Mouse (Mus musculus) ES-E14 (cell line): ENCODE results near the gene Fam19a5. TPM values are rescaled to one million over a fixed set of nuclear protein-coding genes. Genes with fewer than 3 reads are reported as not detected.

ENCODE experiments used
- DNase-seq: peaks from one replicate; pipeline ENCODE4 v3.0.0-alpha.2; 2013; ENCODE audit warnings: low read depth, low spot score
- H3K27ac ChIP-seq: 2 replicates; pipeline ENCODE4 v1.5.1; 2012; ENCODE audit warnings: low read depth, mild to moderate bottlenecking, low read length, moderate library complexity, mixed read lengths; ENCODE audit not compliant: poor library complexity, insufficient read depth, severe bottlenecking
- H3K36me3 ChIP-seq: 2 replicates; pipeline ENCODE4 v1.6.1; 2012; ENCODE audit warnings: mild to moderate bottlenecking, low read length, moderate library complexity, mixed read lengths; ENCODE audit not compliant: control insufficient read depth, poor library complexity, insufficient read depth, severe bottlenecking
- H3K4me1 ChIP-seq, 2 experiments: fragments of 150-350 bp in 1 of 2; sonication (generic) in 1 of 2; 2 replicates each; pipeline ENCODE4 v1.6.1; 2012; ENCODE audit warnings: low read length in 2 of 2, mild to moderate bottlenecking in 1 of 2, mixed read lengths in 1 of 2; ENCODE audit not compliant: control insufficient read depth in 2 of 2, insufficient read depth in 2 of 2, poor library complexity in 1 of 2
- H3K4me3 ChIP-seq, 2 experiments: fragments of 150-350 bp in 1 of 2; sonication (generic) in 1 of 2; 2 replicates each; pipeline ENCODE4 v1.5.1; 2012; ENCODE audit warnings: low read length in 2 of 2, low read depth in 1 of 2, mild to moderate bottlenecking in 1 of 2, mixed read lengths in 1 of 2; ENCODE audit not compliant: insufficient read depth in 1 of 2, poor library complexity in 1 of 2, severe bottlenecking in 1 of 2
- H3K9ac ChIP-seq: 2 replicates; pipeline ENCODE4 v1.6.1; 2012; ENCODE audit warnings: low read depth, mild to moderate bottlenecking, low read length, mixed read lengths; ENCODE audit not compliant: poor library complexity, insufficient read depth, severe bottlenecking
- H3K9me3 ChIP-seq: fragments of 150-350 bp; sonication (generic); 2 replicates; pipeline ENCODE4 v1.6.1; 2012; ENCODE audit warnings: low read depth, mild to moderate bottlenecking, low read length; ENCODE audit not compliant: control insufficient read depth, insufficient read depth
- CHD2 ChIP-seq: IDR thresholded peaks from 2 replicates; pipeline ENCODE4 v1.6.1; 2014; ENCODE audit warnings: mild to moderate bottlenecking, low read depth, low read length, inconsistent platforms
- HCFC1 ChIP-seq: IDR thresholded peaks from 2 replicates; pipeline ENCODE4 v1.6.1; 2012; ENCODE audit warnings: low read length, inconsistent platforms, borderline replicate concordance; ENCODE audit not compliant: insufficient read depth
- MAFK ChIP-seq: IDR thresholded peaks from 2 replicates; pipeline ENCODE4 v1.6.1; 2014; ENCODE audit warnings: mild to moderate bottlenecking, low read depth, low read length, inconsistent platforms; ENCODE audit not compliant: insufficient read depth
- ZC3H11A ChIP-seq: IDR thresholded peaks from 2 replicates; pipeline ENCODE4 v1.6.1; 2012; ENCODE audit warnings: low read depth, mild to moderate bottlenecking, inconsistent platforms, low read length, borderline replicate concordance
- ZNF384 ChIP-seq: IDR thresholded peaks from 2 replicates; pipeline ENCODE4 v1.6.1; 2012; ENCODE audit warnings: low read depth, low read length, inconsistent platforms
- in situ Hi-C, 2 experiments: fragments of 600-800 bp; cut with MboI; formaldehyde crosslinking; loops; one replicate each; pipeline ENCODE4 v1.15.1; 2025; ENCODE audit warnings: low sequenced_read_pairs in 2 of 2, inconsistent platforms in 1 of 2; ENCODE audit not compliant: unreplicated experiment in 2 of 2
- total RNA-seq: library from RNA; depleted of rRNA; stranded (reverse); fragments of 300-350 nt; gene quantifications from 2 replicates; pipeline ENCODE4 v1.2.3, GENCODE M21; 2012

Gene Fam19a5
- total RNA-seq, 1 experiment: 4.6 TPM

GRCm38 (mm10) chr15:87691958-87692357, 147.9 kb downstream of the Fam19a5 start:
- Histone ChIP-seq H3K9me3 (no peaks in the 10 kb centered on the region), H3K36me3 (no peaks in the 10 kb centered on the region), H3K4me3 (no peak overlapping the region), H3K4me1 (no peaks in the 10 kb centered on the region), H3K9ac (no peak overlapping the region), H3K27ac (no peak overlapping the region)
- no peak for TF ChIP-seq ZC3H11A
- TF ChIP-seq CHD2: no peak
- TF ChIP-seq HCFC1: no peak
- no peak for TF ChIP-seq MAFK
- no peak for TF ChIP-seq ZNF384
- in situ Hi-C loops: no loop called here
- no peak for DNase-seq

- Histone ChIP-seq H3K9me3 (no peaks in the 10 kb centered on the region), H3K4me1 (no peaks in the 10 kb centered on the region), H3K9ac (no peak overlapping the region), H3K27ac (no peak overlapping the region), H3K36me3 (no peaks in the 10 kb centered on the region), H3K4me3 (no peak overlapping the region)
- no peak for DNase-seq
- in situ Hi-C loops: no loop called here
- no peak for TF ChIP-seq ZC3H11A
These were observed 148.3 kb downstream of the Fam19a5 start for GRCm38 (mm10) chr15:87692394-87692793.

- in situ Hi-C loops: no loop called here
- no peak overlapping the region for H3K4me3 ChIP-seq
- no peak for TF ChIP-seq CHD2
- no peak for TF ChIP-seq HCFC1
- no peak for TF ChIP-seq MAFK
- TF ChIP-seq ZC3H11A: no peak
- no peak for TF ChIP-seq ZNF384
- no peak for DNase-seq
- no peaks in the 10 kb centered on the region for H3K36me3 ChIP-seq
- H3K4me1 ChIP-seq: no peaks in the 10 kb centered on the region
- H3K9me3 ChIP-seq: no peaks in the 10 kb centered on the region
- H3K9ac ChIP-seq: no peak overlapping the region
- H3K27ac ChIP-seq: no peak overlapping the region
These were observed 148.9 kb downstream of the Fam19a5 start for GRCm38 (mm10) chr15:87692865-87693513.

- Histone ChIP-seq H3K4me1 (no peaks in the 10 kb centered on the region), H3K36me3 (no peaks in the 10 kb centered on the region), H3K9ac (no peak overlapping the region), H3K9me3 (no peaks in the 10 kb centered on the region), H3K27ac (no peak overlapping the region), H3K4me3 (no peak overlapping the region)
- in situ Hi-C loops: no loop called here
- DNase-seq: no peak
- TF ChIP-seq CHD2 (no peak), MAFK (no peak), ZNF384 (no peak), HCFC1 (no peak), ZC3H11A (no peak)
These were observed 153.4 kb downstream of the Fam19a5 start for GRCm38 (mm10) chr15:87697433-87697996.
